In genomic region chr1:161704961-161705360, GRCm38 (mm10) we compare ENCODE assay signal across 8 mouse cellular contexts.
"Had no signal": no experiment of that assay in that cellular context is flagged by ENCODE, and none has a peak within 500 bp of the region (broad histone marks: within the 10 kb centered on the region; RNA-seq: fewer than 3 reads in every experiment).

No protein-coding gene starts in this region.

- ATAC-seq: midbrain, embryonic 15.5 days had no signal

- DNase-seq: kidney, postnatal 25 days; layer of hippocampus, adult 9-11 months; liver, embryonic 13.5 days; lung, adult 2 months; right cerebral cortex, postnatal 25 days; spleen, adult 18-20 months; thymus, postnatal 25 days had no signal
